Mouse (Mus musculus): ENCODE measurements around the gene Metap2.

Gene Metap2

GRCm38 (mm10) chr10:93897043-93897646 is at the start of gene Metap2:
Gene Metap2, minus strand, starts transcription at chr10:93897093.
- DNase-seq, result no peak

GRCm38 (mm10) chr10:93945843-93946499 is 49.1 kb upstream of the Metap2 start:
- no peak for DNase-seq

- DNase-seq, result no peak
These were observed 48.5 kb upstream of the Metap2 start for GRCm38 (mm10) chr10:93945364-93945763.

GRCm38 (mm10) chr10:93944241-93944640 is 47.3 kb upstream of the Metap2 start:
- DNase-seq, result no peak

GRCm38 (mm10) chr10:93940279-93940678 is 43.4 kb upstream of the Metap2 start:
- DNase-seq, result no peak

- no peak for DNase-seq
These were observed 42.8 kb upstream of the Metap2 start for GRCm38 (mm10) chr10:93939676-93940075.

- no peak for DNase-seq
These were observed 42.0 kb upstream of the Metap2 start for GRCm38 (mm10) chr10:93938844-93939271.

GRCm38 (mm10) chr10:93933980-93934379 is 37.1 kb upstream of the Metap2 start:
- DNase-seq, result no peak

GRCm38 (mm10) chr10:93932861-93933260 is 36.0 kb upstream of the Metap2 start:
- DNase-seq, result no peak

- DNase-seq, result no peak
These were observed 35.1 kb upstream of the Metap2 start for GRCm38 (mm10) chr10:93932020-93932419.

- DNase-seq, result no peak
These were observed 34.5 kb upstream of the Metap2 start for GRCm38 (mm10) chr10:93931431-93931830.

GRCm38 (mm10) chr10:93930236-93930824 is 33.4 kb upstream of the Metap2 start:
- no peak for DNase-seq

GRCm38 (mm10) chr10:93924666-93925065 is 27.8 kb upstream of the Metap2 start:
- no peak for DNase-seq

GRCm38 (mm10) chr10:93921160-93921559 is 24.3 kb upstream of the Metap2 start:
- no peak for DNase-seq

- peak; percentile 17 for DNase-seq
These were observed 22.3 kb upstream of the Metap2 start for GRCm38 (mm10) chr10:93919227-93919626.

- DNase-seq, result no peak
These were observed 21.8 kb upstream of the Metap2 start for GRCm38 (mm10) chr10:93918701-93919100.

GRCm38 (mm10) chr10:93918087-93918486 is 21.2 kb upstream of the Metap2 start:
- no peak for DNase-seq

- no peak for DNase-seq
These were observed 19.9 kb upstream of the Metap2 start for GRCm38 (mm10) chr10:93916778-93917177.

GRCm38 (mm10) chr10:93915531-93916275 is 18.8 kb upstream of the Metap2 start:
- DNase-seq, result no peak

GRCm38 (mm10) chr10:93913525-93913924 is 16.6 kb upstream of the Metap2 start:
- no peak for DNase-seq

- DNase-seq, result no peak
These were observed 16.0 kb upstream of the Metap2 start for GRCm38 (mm10) chr10:93912917-93913316.

GRCm38 (mm10) chr10:93912136-93912855 is 15.4 kb upstream of the Metap2 start:
- DNase-seq, result no peak

GRCm38 (mm10) chr10:93911326-93911725 is 14.4 kb upstream of the Metap2 start:
- DNase-seq, result no peak

Measured in right cerebral cortex, postnatal 14 days (tissue).